Mouse (Mus musculus): ENCODE measurements around the gene Pdzd8. TPM values are rescaled to one million over a fixed set of nuclear protein-coding genes. Genes with fewer than 3 reads are reported as not detected.

Pdzd8 gene
- 18.2 and 19.8 TPM in 2 replicates for polyA plus RNA-seq (2014; fragmentation: Nextera tagmentation; extraction: Ambion mirVana)

DNA sequence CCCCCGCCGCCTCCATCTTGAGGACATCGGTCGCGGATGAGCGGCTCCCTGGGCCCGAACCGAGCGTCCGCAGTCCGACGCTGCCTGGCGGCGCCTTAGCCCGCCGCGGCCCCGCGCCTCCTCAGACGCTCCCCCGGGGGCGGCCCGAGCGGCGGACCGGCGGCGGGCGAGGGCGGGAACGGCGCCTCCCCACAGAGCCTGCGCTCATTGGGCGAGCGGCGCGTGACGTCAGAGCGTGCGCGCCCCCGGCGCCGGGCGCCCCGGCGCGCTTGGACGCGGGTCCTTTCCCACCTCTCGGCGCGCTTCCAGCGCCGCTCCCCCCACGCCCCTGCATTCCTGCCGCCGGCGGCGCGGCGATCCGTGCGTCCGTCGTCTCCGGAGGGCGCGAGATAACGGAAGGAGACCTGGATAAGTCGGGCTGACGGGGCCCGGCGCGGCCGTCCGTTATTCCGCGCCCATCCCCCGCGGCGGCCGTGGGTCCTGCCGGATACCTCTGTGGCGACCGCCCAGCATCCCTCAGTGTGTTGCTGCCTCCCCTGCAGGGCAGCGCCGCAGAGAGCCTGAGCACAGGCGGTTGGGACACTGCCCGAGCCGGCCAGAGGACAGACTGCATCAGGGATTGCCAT is at the start of gene Pdzd8:
Gene Pdzd8, minus strand, starts transcription at position 123 of the 626 bp plus-strand sequence.
- peak within 1 kb of the TSS; percentile 100 for H3K4me2 ChIP-seq (ENCODE audit: low read depth, low read length)
- peak within 1 kb of the TSS; percentile 82 for H3K9ac ChIP-seq (replicated peaks; ENCODE audit: low read depth, low read length)
- WGBS: 1% methylated on average over 77 of the region's 91 CpGs
- H3K27ac ChIP-seq (ENCODE audit: low read depth, low read length): peak within 1 kb of the TSS; percentile 93
- peaks cover 28% of the 10 kb centered on the region for H3K4me1 ChIP-seq (ENCODE audit: control insufficient read depth, insufficient read depth, low read length)
- ATAC-seq (ENCODE audit: low read depth): peak; percentile 92
- H3K27me3 ChIP-seq (ENCODE audit: control insufficient read depth, insufficient read depth, low read length): no peaks in the 10 kb centered on the region
- H3K9me3 ChIP-seq (ENCODE audit: control insufficient read depth, low read length): no peaks in the 10 kb centered on the region
- H3K4me3 ChIP-seq (ENCODE audit: low read depth, low read length): peak within 1 kb of the TSS; percentile 87
- H3K36me3 ChIP-seq (ENCODE audit: control insufficient read depth, insufficient read depth, low read length): no peaks in the 10 kb centered on the region

DNA sequence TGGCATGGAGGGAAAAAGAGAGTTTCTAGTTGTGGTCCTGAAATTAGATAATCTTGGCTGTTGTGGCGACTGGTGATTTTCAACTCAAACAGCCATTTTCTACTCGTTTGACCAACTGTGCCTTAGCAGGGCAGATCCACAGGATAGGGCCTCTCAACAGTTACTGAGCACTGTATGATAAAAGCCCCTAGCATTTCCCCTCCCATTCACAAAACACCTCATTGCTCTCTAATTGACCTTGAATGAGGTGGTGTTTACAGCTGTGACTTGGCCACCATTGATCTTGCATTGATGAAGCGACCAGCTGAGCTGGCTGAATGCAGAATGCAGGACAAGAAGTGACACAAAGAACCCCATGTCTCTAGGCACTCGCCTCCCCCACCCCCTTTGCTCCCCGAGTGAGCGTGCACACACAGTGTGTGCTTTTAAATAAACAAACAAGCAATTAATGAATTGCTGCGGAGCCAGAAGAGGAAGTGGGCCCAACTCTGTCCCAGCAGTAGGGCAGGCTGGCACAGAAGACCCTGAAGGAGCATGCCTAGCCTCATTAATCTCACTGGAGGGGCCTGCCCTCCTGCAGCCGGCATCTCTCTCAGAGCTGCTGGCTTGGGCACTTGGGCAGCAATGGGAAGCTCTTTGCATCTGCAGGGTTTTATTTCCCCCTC is 48.3 kb upstream of the Pdzd8 start:
- peak; percentile 87 for ATAC-seq (ENCODE audit: low read depth)
- 11% methylated on average over 8 of the region's 8 CpGs for WGBS
- H3K27ac ChIP-seq (ENCODE audit: low read depth, low read length): no peak overlapping the region
- no peaks in the 10 kb centered on the region; the same call in 1 of the 2 replicates for H3K27me3 ChIP-seq (ENCODE audit: control insufficient read depth, insufficient read depth, low read length)
- H3K4me1 ChIP-seq (ENCODE audit: control insufficient read depth, insufficient read depth, low read length): no peaks in the 10 kb centered on the region
- H3K4me3 ChIP-seq (ENCODE audit: low read depth, low read length): no peak overlapping the region
- no peak overlapping the region for H3K9ac ChIP-seq (replicated peaks; ENCODE audit: low read depth, low read length)
- no peak overlapping the region for H3K4me2 ChIP-seq (ENCODE audit: low read depth, low read length)
- H3K9me3 ChIP-seq (ENCODE audit: control insufficient read depth, low read length): no peaks in the 10 kb centered on the region
- H3K36me3 ChIP-seq (ENCODE audit: control insufficient read depth, insufficient read depth, low read length): no peaks in the 10 kb centered on the region

- Histone ChIP-seq H3K27ac (ENCODE audit: low read depth, low read length) (no peak overlapping the region), H3K4me2 (ENCODE audit: low read depth, low read length) (no peak overlapping the region), H3K36me3 (ENCODE audit: control insufficient read depth, insufficient read depth, low read length) (no peaks in the 10 kb centered on the region), H3K9ac (replicated peaks; ENCODE audit: low read depth, low read length) (no peak overlapping the region), H3K9me3 (ENCODE audit: control insufficient read depth, low read length) (no peaks in the 10 kb centered on the region), H3K4me3 (ENCODE audit: low read depth, low read length) (no peak overlapping the region), H3K27me3 (ENCODE audit: control insufficient read depth, insufficient read depth, low read length) (no peaks in the 10 kb centered on the region; the same call in 1 of the 2 replicates), H3K4me1 (ENCODE audit: control insufficient read depth, insufficient read depth, low read length) (no peaks in the 10 kb centered on the region)
- WGBS: 22% methylated on average over 15 of the region's 15 CpGs
- peak; percentile 41 for ATAC-seq (ENCODE audit: low read depth)
These were observed 43.4 kb upstream of the Pdzd8 start for GRCm38 (mm10) chr19:59388847-59389606.

- no peaks in the 10 kb centered on the region for H3K9me3 ChIP-seq (ENCODE audit: control insufficient read depth, low read length)
- ATAC-seq (ENCODE audit: low read depth): no peak
- 10% methylated on average over 5 of the region's 5 CpGs for WGBS
These were observed 42.8 kb upstream of the Pdzd8 start for GRCm38 (mm10) chr19:59388399-59388798.

GRCm38 (mm10) chr19:59387178-59387577 is 41.6 kb upstream of the Pdzd8 start:
- Histone ChIP-seq H3K36me3 (ENCODE audit: control insufficient read depth, insufficient read depth, low read length) (no peaks in the 10 kb centered on the region), H3K27ac (ENCODE audit: low read depth, low read length) (no peak overlapping the region), H3K4me2 (ENCODE audit: low read depth, low read length) (no peak overlapping the region), H3K9me3 (ENCODE audit: control insufficient read depth, low read length) (no peaks in the 10 kb centered on the region), H3K4me1 (ENCODE audit: control insufficient read depth, insufficient read depth, low read length) (no peaks in the 10 kb centered on the region), H3K4me3 (ENCODE audit: low read depth, low read length) (no peak overlapping the region), H3K27me3 (ENCODE audit: control insufficient read depth, insufficient read depth, low read length) (no peaks in the 10 kb centered on the region; the same call in 1 of the 2 replicates), H3K9ac (replicated peaks; ENCODE audit: low read depth, low read length) (no peak overlapping the region)
- 58% methylated on average over 1 of the region's 1 CpGs for WGBS
- no peak for ATAC-seq (ENCODE audit: low read depth)

More at GRCm38 (mm10) chr19:59388399-59388798, 42.8 kb upstream of the Pdzd8 start:
- no peak overlapping the region for H3K4me2 ChIP-seq (ENCODE audit: low read depth, low read length)
- no peaks in the 10 kb centered on the region for H3K4me1 ChIP-seq (ENCODE audit: control insufficient read depth, insufficient read depth, low read length)
- H3K9ac ChIP-seq (replicated peaks; ENCODE audit: low read depth, low read length): no peak overlapping the region
- H3K4me3 ChIP-seq (ENCODE audit: low read depth, low read length): no peak overlapping the region
- no peak overlapping the region for H3K27ac ChIP-seq (ENCODE audit: low read depth, low read length)
- no peaks in the 10 kb centered on the region for H3K36me3 ChIP-seq (ENCODE audit: control insufficient read depth, insufficient read depth, low read length)
- H3K27me3 ChIP-seq (ENCODE audit: control insufficient read depth, insufficient read depth, low read length): no peaks in the 10 kb centered on the region; the same call in 1 of the 2 replicates

DNA sequence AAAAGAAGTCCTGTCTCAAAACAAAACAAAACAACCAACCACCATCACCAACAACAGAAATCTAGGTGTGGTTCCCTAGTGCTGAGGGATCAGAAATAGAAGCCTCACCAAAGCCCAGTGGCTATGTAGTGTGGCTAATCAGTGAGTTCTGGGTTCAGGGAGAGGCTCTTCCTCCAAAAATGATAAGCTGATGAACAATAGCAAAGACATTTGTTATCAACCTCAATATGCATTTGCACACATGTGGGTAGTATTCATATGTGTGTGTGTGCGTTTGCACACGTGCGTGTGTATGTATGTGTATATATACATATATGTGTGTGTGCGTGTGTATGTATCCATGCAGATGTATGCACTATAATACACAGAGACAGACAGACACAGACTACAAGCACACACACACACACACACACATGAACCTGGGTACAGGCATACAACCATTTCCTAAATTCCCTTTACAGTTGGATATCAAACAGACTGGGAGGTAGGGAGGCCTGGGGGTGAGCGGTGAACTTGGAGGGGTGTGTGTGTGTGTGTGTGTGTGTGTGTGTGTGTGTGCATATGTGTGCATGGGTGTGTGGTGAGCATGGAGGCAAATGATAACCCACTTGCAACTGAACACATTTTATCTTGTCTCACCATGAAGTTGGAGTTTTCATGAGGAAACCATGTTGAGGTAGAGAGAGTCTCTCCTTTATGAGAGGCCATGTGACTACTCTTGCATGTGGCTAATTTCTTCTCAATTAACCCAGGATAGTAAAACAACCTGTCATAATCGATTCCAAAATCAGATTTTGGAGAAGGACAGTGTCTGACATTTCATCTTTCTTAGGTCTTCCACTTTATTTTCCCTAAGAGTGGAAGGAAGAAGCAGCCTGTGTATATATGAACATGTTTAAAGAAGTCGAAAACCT is 39.3 kb upstream of the Pdzd8 start:
- ATAC-seq (ENCODE audit: low read depth): no peak
- Histone ChIP-seq H3K27me3 (ENCODE audit: control insufficient read depth, insufficient read depth, low read length) (no peaks in the 10 kb centered on the region), H3K9me3 (ENCODE audit: control insufficient read depth, low read length) (no peaks in the 10 kb centered on the region), H3K4me2 (ENCODE audit: low read depth, low read length) (no peak overlapping the region), H3K4me1 (ENCODE audit: control insufficient read depth, insufficient read depth, low read length) (no peaks in the 10 kb centered on the region), H3K27ac (ENCODE audit: low read depth, low read length) (no peak overlapping the region), H3K4me3 (ENCODE audit: low read depth, low read length) (no peak overlapping the region), H3K36me3 (ENCODE audit: control insufficient read depth, insufficient read depth, low read length) (no peaks in the 10 kb centered on the region), H3K9ac (replicated peaks; ENCODE audit: low read depth, low read length) (no peak overlapping the region)
- 91% methylated on average over 7 of the region's 7 CpGs for WGBS

GRCm38 (mm10) chr19:59382416-59382917 is 36.9 kb upstream of the Pdzd8 start:
- Histone ChIP-seq H3K27me3 (ENCODE audit: control insufficient read depth, insufficient read depth, low read length) (no peaks in the 10 kb centered on the region), H3K4me1 (ENCODE audit: control insufficient read depth, insufficient read depth, low read length) (no peaks in the 10 kb centered on the region), H3K4me3 (ENCODE audit: low read depth, low read length) (no peak overlapping the region), H3K27ac (ENCODE audit: low read depth, low read length) (no peak overlapping the region), H3K36me3 (ENCODE audit: control insufficient read depth, insufficient read depth, low read length) (no peaks in the 10 kb centered on the region), H3K9me3 (ENCODE audit: control insufficient read depth, low read length) (no peaks in the 10 kb centered on the region), H3K4me2 (ENCODE audit: low read depth, low read length) (no peak overlapping the region), H3K9ac (replicated peaks; ENCODE audit: low read depth, low read length) (no peak overlapping the region)
- ATAC-seq (ENCODE audit: low read depth): no peak

DNA sequence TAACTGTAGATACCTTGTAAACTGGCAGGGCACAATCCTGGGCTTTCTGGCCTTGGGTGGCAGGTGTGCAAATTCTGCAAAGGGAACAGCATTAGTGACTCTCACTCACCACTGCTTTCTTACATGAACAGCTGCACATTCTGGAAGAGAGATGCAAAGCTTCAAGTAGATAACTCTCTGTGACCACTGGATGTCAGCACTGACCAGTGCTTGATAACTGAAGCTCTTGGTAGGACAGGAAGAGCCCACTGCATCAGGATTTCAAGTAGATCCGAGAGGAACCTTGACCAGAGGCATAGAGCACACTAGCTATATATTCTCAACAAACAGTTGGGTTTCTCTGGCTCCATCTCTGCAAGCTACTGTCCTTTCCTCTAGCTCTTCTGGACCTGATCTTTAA is 34.4 kb upstream of the Pdzd8 start:
- Histone ChIP-seq H3K4me2 (ENCODE audit: low read depth, low read length) (no peak overlapping the region), H3K4me3 (ENCODE audit: low read depth, low read length) (no peak overlapping the region), H3K27ac (ENCODE audit: low read depth, low read length) (no peak overlapping the region), H3K27me3 (ENCODE audit: control insufficient read depth, insufficient read depth, low read length) (no peaks in the 10 kb centered on the region), H3K36me3 (ENCODE audit: control insufficient read depth, insufficient read depth, low read length) (no peaks in the 10 kb centered on the region), H3K9me3 (ENCODE audit: control insufficient read depth, low read length) (no peaks in the 10 kb centered on the region), H3K9ac (replicated peaks; ENCODE audit: low read depth, low read length) (no peak overlapping the region), H3K4me1 (ENCODE audit: control insufficient read depth, insufficient read depth, low read length) (no peaks in the 10 kb centered on the region)
- no peak for ATAC-seq (ENCODE audit: low read depth)
- WGBS: 64% methylated on average over 1 of the region's 1 CpGs

Data from neural tube, embryonic 14.5 days (tissue).